Comparison of ENCODE assay signal across 20 mouse cellular contexts in genomic region chr6:84135709-84136108, GRCm38 (mm10).
DNase-seq lines count a peak whose midpoint lies in the region; ATAC-seq lines count a peak whose summit lies in the region.
"Had no signal": no experiment of that assay in that cellular context is flagged by ENCODE, and none has a peak within 500 bp of the region (broad histone marks: within the 10 kb centered on the region; RNA-seq: fewer than 3 reads in every experiment).

No protein-coding gene starts in this region.

- H3K27me3 ChIP-seq in embryonic facial prominence, embryonic 13.5 days, result no peaks in the 10 kb centered on the region
- H3K27me3 ChIP-seq: forebrain, embryonic 12.5 days; intestine, embryonic 15.5 days; liver, embryonic 15.5 days; lung, embryonic 15.5 days had no signal

- intact Hi-C loops in gastrocnemius, postnatal 14 days (cut with DNase I; ENCODE audit: low total_unique reads), result no loop called here

- no peak overlapping the region for H3K9ac ChIP-seq in embryonic facial prominence, embryonic 13.5 days
- H3K9ac ChIP-seq: forebrain, embryonic 12.5 days; intestine, embryonic 15.5 days; liver, embryonic 15.5 days; lung, embryonic 15.5 days had no signal

- peaks cover 39% of the 10 kb centered on the region for H3K4me1 ChIP-seq in embryonic facial prominence, embryonic 13.5 days
- H3K4me1 ChIP-seq: liver, embryonic 15.5 days had no signal

- no peak overlapping the region for H3K4me3 ChIP-seq in embryonic facial prominence, embryonic 13.5 days
- H3K4me3 ChIP-seq: forebrain, embryonic 12.5 days; intestine, embryonic 15.5 days; layer of hippocampus, adult 2 months; liver, embryonic 15.5 days; lung, embryonic 15.5 days had no signal

- 90% methylated on average over 9 of the region's 9 CpGs for WGBS in embryonic facial prominence, embryonic 13.5 days

- peak; percentile 70 for DNase-seq in cerebellum, adult 11-12 months
- DNase-seq in kidney, adult 9 months, result peak; percentile 48
- DNase-seq in kidney, postnatal 10 days, result no peak
- DNase-seq in cerebellum, adult 9-10 months, result peak; percentile 73
- DNase-seq in gastrocnemius, postnatal 14 days, result no peak
- no peak for DNase-seq in frontal cortex, postnatal 10 days (ENCODE audit: low spot score in 2 of 2)
- DNase-seq: adrenal gland, postnatal 25 days; kidney, postnatal 14 days; thymus, postnatal 14 days had no signal

- H3K4me2 ChIP-seq in embryonic facial prominence, embryonic 13.5 days, result no peak overlapping the region
- H3K4me2 ChIP-seq: heart, embryonic 11.5 days; liver, embryonic 15.5 days; lung, embryonic 15.5 days had no signal

- no peak for ATAC-seq in cerebellum, adult (ENCODE audit: insufficient number of reproducible peaks, low FRiP score, low TSS enrichment)
- ATAC-seq in embryonic facial prominence, embryonic 13.5 days (ENCODE audit: insufficient number of reproducible peaks, insufficient read depth, low FRiP score, low TSS enrichment, low read depth), result no peak
- ATAC-seq: CD4-positive, CD25-positive, alpha-beta regulatory T cell, adult 4 months; midbrain, embryonic 16.5 days had no signal

- no peaks in the 10 kb centered on the region for H3K9me3 ChIP-seq in embryonic facial prominence, embryonic 13.5 days
- H3K9me3 ChIP-seq: forebrain, embryonic 12.5 days; hindbrain, embryonic 10.5 days; intestine, embryonic 15.5 days; liver, embryonic 15.5 days; lung, embryonic 15.5 days had no signal

- peak overlapping the region; percentile 39; the same call in 1 of the 2 replicates for H3K27ac ChIP-seq in embryonic facial prominence, embryonic 13.5 days
- H3K27ac ChIP-seq: intestine, embryonic 15.5 days; liver, embryonic 15.5 days; lung, embryonic 15.5 days had no signal

- H3K36me3 ChIP-seq in embryonic facial prominence, embryonic 13.5 days, result no peaks in the 10 kb centered on the region
- H3K36me3 ChIP-seq: forebrain, embryonic 12.5 days; hindbrain, embryonic 10.5 days; intestine, embryonic 15.5 days; liver, embryonic 15.5 days; lung, embryonic 15.5 days had no signal

Comparison
In these comparisons a context has a peak if more than half of its experiments do, and no peak if none do; other contexts are left out.
1. DNase-seq: peak in cerebellum, adult 11-12 months (single experiment), kidney, adult 9 months (single experiment) and cerebellum, adult 9-10 months (single experiment); none in kidney, postnatal 10 days (single experiment), gastrocnemius, postnatal 14 days (single experiment) and frontal cortex, postnatal 10 days (0 of 2).